Mouse (Mus musculus): ENCODE results near the gene Slc4a5. TPM values are rescaled to one million over a fixed set of nuclear protein-coding genes. Genes with fewer than 3 reads are reported as not detected.

Gene Slc4a5
- total and polyA plus RNA-seq, 3 experiments: 0.04 TPM; not detected in 2

- TF ChIP-seq USF2 (IDR thresholded peaks at IDR 0.05; ENCODE audit: borderline replicate concordance in 1 of 2, insufficient read depth in 1 of 2, low read depth in 1 of 2, low read length in 2 of 2): no peak
- TF ChIP-seq MYC (IDR thresholded peaks at IDR 0.05; ENCODE audit: low read depth, low read length): peak; percentile 84
- TF ChIP-seq SMC3 (IDR thresholded peaks at IDR 0.05; ENCODE audit: low read depth, low read length): peak; percentile 18
- TF ChIP-seq MAFK (IDR thresholded peaks at IDR 0.05; ENCODE audit: borderline replicate concordance, low read depth, low read length): no peak
- TF ChIP-seq MEF2A (IDR thresholded peaks at IDR 0.05; ENCODE audit: extremely low read depth, insufficient replicate concordance, low read depth, low read length, poor library complexity, severe bottlenecking): no peak
- TF ChIP-seq POLR2A (IDR thresholded peaks at IDR 0.05; ENCODE audit: control insufficient read depth in 1 of 2, insufficient read depth in 1 of 2, low read depth in 1 of 2, low read length in 2 of 2, poor library complexity in 1 of 2): peak; percentile 92 to 97
- TF ChIP-seq CHD2 (IDR thresholded peaks at IDR 0.05; ENCODE audit: low read length): no peak; the same call in 1 of the 2 replicates
- TF ChIP-seq POLR2AphosphoS2 (IDR thresholded peaks at IDR 0.05; ENCODE audit: low read length): peak; percentile 88
These were observed 97.6 kb downstream of the Slc4a5 start (continued) for GRCm38 (mm10) chr6:83317108-83317741.

GRCm38 (mm10) chr6:83321927-83322326 is 102.3 kb downstream of the Slc4a5 start:
- H3K4me1 ChIP-seq (ENCODE audit: control insufficient read depth in 1 of 2, insufficient read depth in 2 of 2, low read length in 2 of 2): peaks cover 6 to 12% of the 10 kb centered on the region in 2 experiments
- no peak for TF ChIP-seq GABPA (IDR thresholded peaks at IDR 0.05; ENCODE audit: low read depth, low read length)
- TF ChIP-seq NELFE (IDR thresholded peaks at IDR 0.05; ENCODE audit: low read depth, low read length): no peak
- TF ChIP-seq UBTF (IDR thresholded peaks at IDR 0.05; ENCODE audit: borderline replicate concordance, insufficient read depth, low read depth, low read length): no peak
- TF ChIP-seq ZNF384 (IDR thresholded peaks at IDR 0.05; ENCODE audit: low read depth, low read length): no peak
- TF ChIP-seq POLR2AphosphoS2 (IDR thresholded peaks at IDR 0.05; ENCODE audit: low read length): no peak
- TF ChIP-seq ZMIZ1 (IDR thresholded peaks at IDR 0.05; ENCODE audit: low read depth, low read length): no peak
- TF ChIP-seq KAT2A (conservative IDR thresholded peaks at IDR 0.05; ENCODE audit: low read depth, low read length): no peak
- no peak for TF ChIP-seq CHD1 (IDR thresholded peaks at IDR 0.05; ENCODE audit: low read depth, low read length)
- TF ChIP-seq JUND (IDR thresholded peaks at IDR 0.05; ENCODE audit: low read depth, low read length): no peak
- no peak for TF ChIP-seq BHLHE40 (IDR thresholded peaks at IDR 0.05; ENCODE audit: borderline replicate concordance, low read depth, low read length)
- TF ChIP-seq RCOR1 (IDR thresholded peaks at IDR 0.05; ENCODE audit: low read depth, low read length): no peak
- TF ChIP-seq ELF1 (IDR thresholded peaks at IDR 0.05; ENCODE audit: low read depth, low read length): no peak
- H3K36me3 ChIP-seq (ENCODE audit: control insufficient read depth in 1 of 2, insufficient read depth in 2 of 2, low read length in 2 of 2): peaks cover 0 to 18% of the 10 kb centered on the region in 2 experiments; a peak in 2 of 4 replicates
- DNase-seq (ENCODE audit: low read depth, low spot score): no peak
- H3K27me3 ChIP-seq (ENCODE audit: control insufficient read depth in 1 of 2, insufficient read depth in 2 of 2, low read length in 2 of 2): no peaks in the 10 kb centered on the region
- no peak overlapping the region for H3K9ac ChIP-seq (ENCODE audit: control insufficient read depth, low read depth, low read length, poor library complexity, severe bottlenecking)
- H3K9me3 ChIP-seq (replicated peaks; ENCODE audit: insufficient read depth, low read length): no peaks in the 10 kb centered on the region
- peaks cover 15% of the 10 kb centered on the region for H3K79me2 ChIP-seq (ENCODE audit: control insufficient read depth, insufficient read depth, low read length, poor library complexity)
- H3K27ac ChIP-seq (ENCODE audit: control insufficient read depth, low read depth, low read length): no peak overlapping the region
- H3K4me3 ChIP-seq (ENCODE audit: control insufficient read depth in 1 of 2, insufficient read depth in 1 of 2, low read depth in 2 of 2, low read length in 2 of 2): no peak overlapping the region
